Mouse (Mus musculus): ENCODE measurements around the gene Rnf115. TPM values are rescaled to one million over a fixed set of nuclear protein-coding genes. Genes with fewer than 3 reads are reported as not detected.

The Rnf115 gene
- polyA plus RNA-seq, 1 experiment from 2014 or later: 57.2 TPM

- Histone ChIP-seq H3K9me3 (replicated peaks) (no peaks in the 10 kb centered on the region), H3K4me2 (peak within 1 kb of the TSS; percentile 82), H3K4me3 (replicated peaks) (peak within 1 kb of the TSS; percentile 80), H3K27ac (peak within 1 kb of the TSS; percentile 96), H3K27me3 (no peaks in the 10 kb centered on the region), H3K36me3 (peaks cover 18% of the 10 kb centered on the region), H3K9ac (peak within 1 kb of the TSS; percentile 80), H3K4me1 (peaks cover 41% of the 10 kb centered on the region)
- 0% methylated on average over 35 of the region's 35 CpGs for WGBS
- ATAC-seq (replicated peaks; ENCODE audit: low FRiP score): peak; percentile 90
Measured at GRCm38 (mm10) chr3:96696198-96696765, 31.2 kb upstream of the Rnf115 start, which contains the start of gene Pias3. TSS of gene Pias3 (plus strand) at chr3:96696384.

GRCm38 (mm10) chr3:96696766-96697732 is 30.4 kb upstream of the Rnf115 start:
- peak; percentile 94 for ATAC-seq (replicated peaks; ENCODE audit: low FRiP score)
- H3K4me1 ChIP-seq: peaks cover 41% of the 10 kb centered on the region
- H3K4me2 ChIP-seq: peak overlapping the region; percentile 82
- under 1% methylated on average over 80 of the region's 85 CpGs for WGBS
- H3K27ac ChIP-seq: peak overlapping the region; percentile 96
- H3K27me3 ChIP-seq: no peaks in the 10 kb centered on the region
- H3K4me3 ChIP-seq (replicated peaks): peak overlapping the region; percentile 80
- peak overlapping the region; percentile 80 for H3K9ac ChIP-seq
- H3K36me3 ChIP-seq: peaks cover 25% of the 10 kb centered on the region
- no peaks in the 10 kb centered on the region for H3K9me3 ChIP-seq (replicated peaks)

- Histone ChIP-seq H3K4me1 (peaks cover 38% of the 10 kb centered on the region), H3K9ac (0 out of 2 replicates have a peak overlapping the region, but pooled peaks have one; percentile 14), H3K9me3 (replicated peaks) (no peaks in the 10 kb centered on the region), H3K36me3 (peaks cover 45% of the 10 kb centered on the region), H3K4me2 (0 out of 2 replicates have a peak overlapping the region, but pooled peaks have one; percentile 16), H3K27me3 (no peaks in the 10 kb centered on the region), H3K4me3 (replicated peaks) (no peak overlapping the region), H3K27ac (no peak overlapping the region)
- no peak for ATAC-seq (replicated peaks; ENCODE audit: low FRiP score)
- 23% methylated on average over 19 of the region's 19 CpGs for WGBS
Measured at GRCm38 (mm10) chr3:96698993-96699690, 28.3 kb upstream of the Rnf115 start.

GRCm38 (mm10) chr3:96700376-96700775 is 27.1 kb upstream of the Rnf115 start:
- Histone ChIP-seq H3K4me1 (peaks cover 32% of the 10 kb centered on the region), H3K36me3 (peaks cover 57% of the 10 kb centered on the region), H3K4me3 (replicated peaks) (no peak overlapping the region), H3K27me3 (no peaks in the 10 kb centered on the region), H3K27ac (no peak overlapping the region), H3K4me2 (no peak overlapping the region), H3K9ac (no peak overlapping the region), H3K9me3 (replicated peaks) (no peaks in the 10 kb centered on the region)
- 64% methylated on average over 7 of the region's 7 CpGs for WGBS
- ATAC-seq (replicated peaks; ENCODE audit: low FRiP score): no peak

- no peaks in the 10 kb centered on the region for H3K9me3 ChIP-seq (replicated peaks)
- no peak for ATAC-seq (replicated peaks; ENCODE audit: low FRiP score)
- H3K4me2 ChIP-seq: no peak overlapping the region
- H3K9ac ChIP-seq: no peak overlapping the region
- peaks cover 63% of the 10 kb centered on the region for H3K36me3 ChIP-seq
- H3K27me3 ChIP-seq: no peaks in the 10 kb centered on the region
- WGBS: 78% methylated on average over 4 of the region's 4 CpGs
- no peak overlapping the region for H3K4me3 ChIP-seq (replicated peaks)
- peaks cover 25% of the 10 kb centered on the region for H3K4me1 ChIP-seq
- no peak overlapping the region for H3K27ac ChIP-seq
Measured at GRCm38 (mm10) chr3:96701003-96701402, 26.5 kb upstream of the Rnf115 start.

GRCm38 (mm10) chr3:96704778-96705177 is 22.7 kb upstream of the Rnf115 start:
- no peak overlapping the region for H3K27ac ChIP-seq

GRCm38 (mm10) chr3:96706217-96706616 is 21.2 kb upstream of the Rnf115 start:
- 0 out of 2 replicates have a peak, but pooled peaks cover 6% of the 10 kb centered on the region for H3K27me3 ChIP-seq
- H3K4me3 ChIP-seq (replicated peaks): no peak overlapping the region
- no peak overlapping the region for H3K27ac ChIP-seq
- no peak overlapping the region for H3K9ac ChIP-seq
- H3K4me1 ChIP-seq: peaks cover 8% of the 10 kb centered on the region
- H3K36me3 ChIP-seq: peaks cover 66% of the 10 kb centered on the region
- H3K4me2 ChIP-seq: no peak overlapping the region
- H3K9me3 ChIP-seq (replicated peaks): no peaks in the 10 kb centered on the region
- ATAC-seq (replicated peaks; ENCODE audit: low FRiP score): no peak
- WGBS: 88% methylated on average over 11 of the region's 11 CpGs

More at GRCm38 (mm10) chr3:96704778-96705177, 22.7 kb upstream of the Rnf115 start:
- 71% methylated on average over 11 of the region's 11 CpGs for WGBS
- H3K4me3 ChIP-seq (replicated peaks): no peak overlapping the region
- peaks cover 9% of the 10 kb centered on the region for H3K4me1 ChIP-seq
- H3K27me3 ChIP-seq: 0 out of 2 replicates have a peak, but pooled peaks cover 6% of the 10 kb centered on the region
- H3K9me3 ChIP-seq (replicated peaks): no peaks in the 10 kb centered on the region
- no peak for ATAC-seq (replicated peaks; ENCODE audit: low FRiP score)
- H3K9ac ChIP-seq: no peak overlapping the region
- H3K36me3 ChIP-seq: peaks cover 66% of the 10 kb centered on the region
- H3K4me2 ChIP-seq: no peak overlapping the region

- Histone ChIP-seq H3K9me3 (replicated peaks) (no peaks in the 10 kb centered on the region), H3K4me1 (peaks cover 8% of the 10 kb centered on the region), H3K4me3 (replicated peaks) (no peak overlapping the region), H3K27ac (no peak overlapping the region), H3K27me3 (0 out of 2 replicates have a peak, but pooled peaks cover 6% of the 10 kb centered on the region), H3K36me3 (peaks cover 66% of the 10 kb centered on the region), H3K9ac (no peak overlapping the region), H3K4me2 (no peak overlapping the region)
- no peak for ATAC-seq (replicated peaks; ENCODE audit: low FRiP score)
- WGBS: 73% methylated on average over 7 of the region's 7 CpGs
Measured at GRCm38 (mm10) chr3:96706984-96707383, 20.5 kb upstream of the Rnf115 start.

- peak within 1 kb of the TSS; percentile 86 for H3K4me2 ChIP-seq
- peaks cover 8% of the 10 kb centered on the region for H3K4me1 ChIP-seq
- peaks cover 68% of the 10 kb centered on the region for H3K36me3 ChIP-seq
- 0 out of 2 replicates have a peak, but pooled peaks cover 6% of the 10 kb centered on the region for H3K27me3 ChIP-seq
- H3K27ac ChIP-seq: no peak within 1 kb of the TSS
- peak within 1 kb of the TSS; percentile 47 for H3K9ac ChIP-seq
- 4% methylated on average over 42 of the region's 42 CpGs for WGBS
- H3K9me3 ChIP-seq (replicated peaks): no peaks in the 10 kb centered on the region
- H3K4me3 ChIP-seq (replicated peaks): peak within 1 kb of the TSS; percentile 49
- ATAC-seq (replicated peaks; ENCODE audit: low FRiP score): peak; percentile 89
Measured at GRCm38 (mm10) chr3:96707903-96708683, 19.4 kb upstream of the Rnf115 start, which contains the start of gene Nudt17. TSS of gene Nudt17 (minus strand) at chr3:96708562.

- WGBS: 48% methylated on average over 2 of the region's 2 CpGs
- H3K4me3 ChIP-seq (replicated peaks): no peak overlapping the region
- no peak overlapping the region for H3K9ac ChIP-seq
- H3K27ac ChIP-seq: no peak overlapping the region
- H3K9me3 ChIP-seq (replicated peaks): no peaks in the 10 kb centered on the region
- peak overlapping the region; percentile 86 for H3K4me2 ChIP-seq
- 0 out of 2 replicates have a peak, but pooled peaks cover 6% of the 10 kb centered on the region for H3K27me3 ChIP-seq
- peaks cover 68% of the 10 kb centered on the region for H3K36me3 ChIP-seq
- H3K4me1 ChIP-seq: peaks cover 8% of the 10 kb centered on the region
- ATAC-seq (replicated peaks; ENCODE audit: low FRiP score): peak; percentile 11; the same call in 1 of the 2 replicates
Measured at GRCm38 (mm10) chr3:96708684-96709064, 18.8 kb upstream of the Rnf115 start.

- Histone ChIP-seq H3K4me2 (no peak overlapping the region), H3K9me3 (replicated peaks) (no peaks in the 10 kb centered on the region), H3K36me3 (peaks cover 85% of the 10 kb centered on the region), H3K4me3 (replicated peaks) (no peak overlapping the region), H3K27me3 (no peaks in the 10 kb centered on the region), H3K4me1 (no peaks in the 10 kb centered on the region), H3K9ac (no peak overlapping the region), H3K27ac (no peak overlapping the region)
- ATAC-seq (replicated peaks; ENCODE audit: low FRiP score): no peak
- WGBS: 88% methylated on average over 5 of the region's 5 CpGs
Measured at GRCm38 (mm10) chr3:96714286-96714685, 13.2 kb upstream of the Rnf115 start.

Measured in kidney, embryonic 15.5 days (tissue).